Mouse (Mus musculus) frontal cortex, postnatal 14 days (tissue): Measurements from ENCODE around the gene Slc38a6.

ENCODE experiments used
- DNase-seq, 2 experiments: peaks; one replicate each; pipeline ENCODE4 v3.0.0; 2022; ENCODE audit warnings: low spot score in 2 of 2

The Slc38a6 gene

DNA sequence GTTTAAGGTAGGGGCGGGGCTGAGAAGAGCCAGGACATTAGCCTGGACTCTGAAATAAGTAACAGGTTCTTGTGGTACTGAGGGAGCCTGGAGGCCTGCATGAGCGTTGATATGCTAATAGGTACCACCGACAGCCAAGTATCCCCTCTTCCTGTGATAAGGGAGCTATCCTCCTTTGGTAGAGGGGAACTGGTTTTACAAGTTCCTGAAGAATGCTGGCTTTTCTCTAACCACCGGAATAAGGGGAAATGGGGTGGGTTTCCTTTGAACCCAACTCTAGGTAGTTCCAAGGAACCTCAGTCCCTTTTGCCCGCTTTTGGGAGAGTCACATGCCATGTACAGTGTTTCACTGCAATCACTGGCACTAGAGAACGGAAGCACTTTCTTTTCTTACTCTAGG is 98.2 kb downstream of the Slc38a6 start:
- DNase-seq, result no peak

DNA sequence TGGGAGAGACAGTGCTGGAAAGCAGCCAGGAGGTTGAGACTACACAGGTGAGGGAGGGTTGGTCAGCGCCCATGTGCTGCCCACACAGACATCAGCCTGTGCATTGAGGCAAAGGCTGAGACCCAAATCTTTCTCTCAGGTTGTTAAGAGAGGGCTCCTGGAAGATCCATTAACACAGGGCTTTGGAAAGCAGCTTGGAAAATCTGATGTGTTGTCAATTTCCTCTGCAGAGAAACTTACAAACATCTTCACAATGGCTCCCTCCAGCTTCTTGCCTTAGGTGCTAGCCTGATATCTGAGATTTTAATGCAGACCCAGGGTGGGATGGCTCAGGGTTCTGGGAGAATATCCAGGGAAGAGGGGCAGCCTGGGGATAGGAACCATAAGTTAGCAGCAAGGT is 105.9 kb downstream of the Slc38a6 start:
- DNase-seq, result no peak

GRCm38 (mm10) chr12:73393018-73393417 is 106.4 kb downstream of the Slc38a6 start:
- DNase-seq, result no peak

DNA sequence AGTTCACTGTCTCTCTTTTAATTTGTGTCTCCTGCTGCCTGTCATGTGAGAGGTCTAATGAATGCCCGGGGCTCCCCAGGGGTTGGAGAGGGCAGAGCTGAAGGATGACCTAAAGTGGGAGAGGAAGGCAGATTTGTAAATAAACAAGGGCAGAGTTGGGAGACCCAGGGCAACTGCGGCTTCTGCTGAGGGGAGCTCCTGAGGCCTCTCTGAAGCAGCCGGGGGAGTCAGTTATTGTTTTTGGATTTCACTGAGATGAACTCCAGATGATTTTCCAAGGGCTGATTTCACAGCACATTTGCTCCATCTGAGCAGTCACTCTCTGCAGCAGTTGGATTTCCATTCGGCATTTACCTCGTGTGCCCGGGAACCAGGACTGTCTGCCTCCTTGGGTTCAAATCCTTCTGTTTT is 107.3 kb downstream of the Slc38a6 start:
- DNase-seq, result no peak

DNA sequence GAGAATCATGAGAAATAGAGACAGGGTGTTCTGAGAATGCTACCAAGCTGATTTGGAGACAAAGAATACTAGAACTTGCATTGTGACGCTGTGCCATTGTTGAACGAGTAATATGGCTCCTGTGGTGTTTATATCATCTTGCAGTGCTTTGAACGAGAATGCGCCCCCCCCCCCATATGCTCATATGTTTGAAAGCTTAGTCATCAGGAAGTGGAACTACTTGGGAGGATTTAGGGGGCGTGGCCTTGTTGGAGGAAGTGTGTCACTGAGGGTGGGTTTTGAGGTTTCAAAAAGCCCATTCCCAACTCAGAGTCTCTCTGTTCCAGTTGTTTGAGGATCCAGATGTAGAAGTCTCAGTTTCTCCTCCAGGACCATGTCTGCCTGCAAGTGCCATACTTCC is 108.0 kb downstream of the Slc38a6 start:
- no peak for DNase-seq

DNA sequence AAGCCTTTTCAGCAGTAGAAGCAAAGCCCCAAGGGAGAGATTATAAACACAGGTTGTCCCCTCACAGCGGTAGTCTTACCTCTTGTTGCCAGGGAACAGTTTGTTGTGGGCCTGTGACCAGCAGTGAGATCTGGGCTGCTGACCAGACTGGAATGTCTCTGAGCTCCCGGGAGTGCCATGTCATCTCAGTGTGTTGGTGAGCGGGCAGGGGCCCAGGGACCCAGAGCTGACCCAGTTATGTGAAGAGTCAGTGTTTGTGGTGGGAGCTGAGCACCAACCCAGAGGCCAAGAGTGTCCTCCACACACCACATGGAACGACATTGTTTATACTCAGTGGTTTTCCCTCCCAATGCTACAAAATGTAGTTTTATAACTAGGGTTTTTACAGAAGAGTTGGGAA is 112.8 kb downstream of the Slc38a6 start:
- no peak for DNase-seq

DNA sequence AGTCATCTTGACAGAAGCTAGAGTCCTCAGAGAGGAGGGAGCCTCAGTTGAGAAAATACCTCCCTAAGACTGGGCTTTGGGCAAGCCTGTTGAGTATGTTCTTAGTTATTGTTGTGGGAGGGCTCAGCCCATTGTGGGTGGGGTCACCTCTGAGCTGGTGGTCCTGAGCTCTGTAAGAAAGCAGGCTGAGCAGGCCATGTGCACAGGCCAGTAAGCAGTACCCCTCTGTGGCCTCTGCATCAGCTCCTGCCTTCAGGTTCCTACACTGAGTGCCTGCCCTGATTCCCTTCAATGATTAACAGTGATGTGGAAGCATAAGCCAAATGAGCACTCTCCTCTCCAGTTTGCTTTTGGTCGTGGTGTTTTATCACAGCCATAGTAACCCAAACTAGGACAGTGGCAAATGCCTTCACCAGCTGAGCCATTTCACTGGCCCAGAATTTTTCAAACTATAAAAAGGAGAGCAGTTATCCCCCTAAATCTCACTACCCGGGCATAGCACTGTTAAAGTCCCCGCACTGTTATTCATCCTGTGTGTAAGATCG is 114.0 kb downstream of the Slc38a6 start:
- no peak for DNase-seq

DNA sequence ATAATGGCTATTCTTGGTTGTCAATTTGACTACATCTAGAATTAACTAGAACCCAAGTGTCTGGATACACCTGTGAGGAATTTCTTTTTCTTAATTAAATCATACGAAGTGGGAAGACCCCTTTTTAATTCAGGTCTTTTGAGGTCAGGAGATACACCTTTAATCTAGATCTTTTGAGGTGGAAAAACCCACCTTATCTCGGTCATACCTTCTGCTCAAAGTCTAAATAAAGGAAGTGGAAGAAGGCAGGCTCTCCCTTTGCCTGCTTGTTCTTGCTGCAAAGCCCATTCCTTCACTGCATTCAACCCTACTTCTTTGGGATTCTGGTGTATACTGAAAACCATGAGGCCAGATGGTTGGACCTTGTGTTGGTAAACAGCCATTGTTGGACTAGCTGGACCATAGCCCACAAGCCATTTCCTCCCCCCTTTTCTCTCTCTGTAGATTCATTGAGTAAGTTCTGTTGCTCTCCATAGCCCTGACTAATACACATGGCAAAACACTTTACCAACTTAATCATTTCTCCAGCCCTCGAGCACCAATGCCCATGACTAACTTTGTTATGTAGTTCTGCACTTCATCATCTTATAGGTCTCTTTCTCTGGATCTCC is 115.0 kb downstream of the Slc38a6 start:
- no peak for DNase-seq

GRCm38 (mm10) chr12:73402137-73402712 is 115.6 kb downstream of the Slc38a6 start:
- DNase-seq, result no peak

- no peak for DNase-seq
Measured at GRCm38 (mm10) chr12:73402851-73403665, 116.5 kb downstream of the Slc38a6 start.
